Mouse (Mus musculus) kidney, postnatal 0 days (tissue): Measurements from ENCODE around the gene Gm26602. TPM values are rescaled to one million over a fixed set of nuclear protein-coding genes. Genes with fewer than 3 reads are reported as not detected.
"Not testable (repeated sequence)": the region's sequence is repeated elsewhere in the genome, so short reads cannot be mapped to it uniquely, and the experiment has no call there.

Source experiments
- ATAC-seq: fragments of 200-750 bp; cut with Nextera tagmentation; replicated peaks from 2 replicates; pipeline ENCODE4 v1.8.0; 2017; ENCODE audit warnings: low read depth, moderate number of reproducible peaks, moderate TSS enrichment, moderate library complexity; ENCODE audit not compliant: low FRiP score
- DNase-seq: peaks from one replicate; pipeline ENCODE4 v3.0.0-alpha.2; 2016; ENCODE audit warnings: low spot score
- H3K27ac ChIP-seq: fragments of 300-500 bp; sonication (generic); 2 replicates; pipeline ENCODE4 v1.5.1; 2014; ENCODE audit warnings: mild to moderate bottlenecking
- H3K27me3 ChIP-seq: fragments of 300-500 bp; sonication (generic); 2 replicates; pipeline ENCODE4 v1.6.1; 2014; ENCODE audit warnings: low read length, mixed read lengths; ENCODE audit not compliant: insufficient read depth
- H3K36me3 ChIP-seq: fragments of 300-500 bp; sonication (generic); 2 replicates; pipeline ENCODE4 v1.6.1; 2014; ENCODE audit warnings: low read length, mixed read lengths; ENCODE audit not compliant: insufficient read depth
- H3K4me1 ChIP-seq: fragments of 300-500 bp; sonication (generic); replicated peaks from 2 replicates; pipeline ENCODE4 v1.6.1; 2014; ENCODE audit warnings: antibody characterized with exemption, low read length, mixed read lengths; ENCODE audit not compliant: insufficient read depth
- H3K4me2 ChIP-seq: fragments of 300-500 bp; sonication (generic); 2 replicates; pipeline ENCODE4 v1.6.1; 2014; ENCODE audit warnings: mild to moderate bottlenecking, low read length, moderate library complexity, mixed read lengths
- H3K4me3 ChIP-seq: fragments of 300-500 bp; sonication (generic); replicated peaks from 2 replicates; pipeline ENCODE4 v1.5.1; 2014; ENCODE audit warnings: low read depth, low read length
- H3K9ac ChIP-seq: fragments of 300-500 bp; sonication (generic); 2 replicates; pipeline ENCODE4 v1.6.1; 2014; ENCODE audit warnings: low read depth, low read length
- H3K9me3 ChIP-seq: fragments of 300-500 bp; sonication (generic); replicated peaks from 2 replicates; pipeline ENCODE4 v1.6.1; 2016; ENCODE audit warnings: low read length, inconsistent platforms, mixed read lengths
- CTCF ChIP-seq: IDR thresholded peaks from 2 replicates; pipeline ENCODE4 v1.5.1; 2016; ENCODE audit warnings: antibody characterized with exemption, low read depth, mild to moderate bottlenecking, moderate library complexity
- WGBS: fragments of 180-500 bp; shearing (Covaris S2); extraction: QIAGEN DNeasy Blood & Tissue Kit; methylation state at CpG from one replicate; pipeline ENCODE4 v1.1.7; 2014; 5-methylcytosine and 5-hydroxymethylcytosine counted together
- polyA plus RNA-seq: library from polyadenylated mRNA; unstranded; fragments of >200 nt; fragmentation: Nextera tagmentation; extraction: Ambion mirVana; gene quantifications from 2 replicates; pipeline ENCODE4 v1.2.1, GENCODE M21; 2015

Gene Gm26602
- polyA plus RNA-seq, 1 experiment from 2014 or later: 21.6 TPM

DNA sequence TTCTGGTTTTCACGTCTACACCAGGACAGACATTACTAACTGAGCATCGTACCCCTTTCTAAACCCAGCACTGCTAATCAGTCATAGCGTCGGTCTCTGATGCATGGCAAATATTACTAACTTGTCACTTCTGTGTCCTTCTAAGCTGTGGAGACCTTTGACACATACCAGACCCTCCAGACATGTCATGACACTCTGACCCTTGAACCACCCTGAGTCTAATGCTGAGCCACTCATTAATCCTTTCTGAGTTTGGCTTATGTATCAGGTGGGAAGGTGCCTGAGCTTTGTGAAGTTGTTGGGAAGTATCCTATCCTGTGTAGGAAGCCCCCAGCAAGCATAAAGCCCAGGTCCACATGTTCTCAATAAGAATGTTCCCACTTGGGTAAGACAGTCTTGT is 39.2 kb downstream of the Gm26602 start:
- 88% methylated on average over 4 of the region's 4 CpGs for WGBS
- no peak for TF ChIP-seq CTCF
- ATAC-seq: no peak
- no peak for DNase-seq
- Histone ChIP-seq H3K4me2 (no peak overlapping the region), H3K9ac (no peak overlapping the region), H3K36me3 (peaks cover 37% of the 10 kb centered on the region), H3K27me3 (no peaks in the 10 kb centered on the region), H3K27ac (no peak overlapping the region), H3K4me1 (peaks cover 11% of the 10 kb centered on the region; the same call in 1 of the 2 replicates), H3K9me3 (no peaks in the 10 kb centered on the region), H3K4me3 (no peak overlapping the region)

DNA sequence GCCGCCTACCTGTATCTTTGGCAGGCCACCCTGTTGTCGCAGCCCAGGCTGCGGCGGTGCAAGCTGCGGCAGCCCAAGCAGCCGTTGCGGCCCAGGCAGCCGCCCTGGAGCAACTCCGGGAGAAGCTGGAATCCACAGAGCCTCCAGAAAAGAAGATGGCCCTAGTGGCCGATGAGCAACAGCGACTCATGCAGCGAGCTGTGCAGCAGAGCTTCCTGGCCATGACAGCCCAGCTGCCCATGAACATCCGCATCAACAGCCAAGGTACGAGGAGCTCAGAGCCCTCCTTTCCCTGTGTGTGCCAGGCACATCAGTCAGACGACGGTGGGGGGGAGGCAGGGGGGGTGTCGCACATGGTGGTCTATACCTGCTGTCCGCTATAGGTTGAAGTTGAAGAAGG is 40.0 kb downstream of the Gm26602 start:
- H3K4me1 ChIP-seq: peaks cover 11% of the 10 kb centered on the region; the same call in 1 of the 2 replicates
- no peak overlapping the region for H3K4me2 ChIP-seq
- H3K27ac ChIP-seq: no peak overlapping the region
- DNase-seq (no peak), ATAC-seq (no peak)
- whole genome bisulfite sequencing: 86% methylated on average over 18 of the region's 18 CpGs
- H3K27me3 ChIP-seq: no peaks in the 10 kb centered on the region
- H3K4me3 ChIP-seq: no peak overlapping the region
- no peaks in the 10 kb centered on the region for H3K9me3 ChIP-seq
- peaks cover 37% of the 10 kb centered on the region for H3K36me3 ChIP-seq
- no peak overlapping the region for H3K9ac ChIP-seq
- TF ChIP-seq CTCF: no peak

DNA sequence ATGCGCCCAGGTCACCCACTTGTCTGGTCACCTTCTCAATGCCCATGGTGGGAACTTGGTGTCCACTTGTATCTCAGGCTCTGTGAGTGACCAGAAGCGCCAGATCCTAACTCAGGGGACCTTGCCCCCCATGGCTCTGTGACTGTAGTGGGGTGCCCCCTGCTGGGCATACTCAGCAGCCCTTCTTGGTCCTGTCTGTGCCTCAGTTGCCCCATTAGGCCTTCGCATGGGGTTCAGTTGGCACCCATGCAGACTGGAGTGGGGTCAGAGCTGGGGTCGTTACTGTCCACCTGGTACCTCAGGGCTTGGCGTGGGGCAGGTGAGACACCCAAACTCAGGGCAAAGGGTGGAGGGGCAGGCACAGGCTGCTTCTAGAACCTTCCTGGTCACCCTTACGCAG is 43.3 kb downstream of the Gm26602 start:
- peak; percentile 75 for TF ChIP-seq CTCF
- H3K4me3 ChIP-seq: no peak overlapping the region
- H3K4me2 ChIP-seq: no peak overlapping the region
- H3K9me3 ChIP-seq: no peaks in the 10 kb centered on the region
- H3K27me3 ChIP-seq: no peaks in the 10 kb centered on the region
- no peak overlapping the region for H3K9ac ChIP-seq
- ATAC-seq: no peak
- no peaks in the 10 kb centered on the region; the same call in 1 of the 2 replicates for H3K4me1 ChIP-seq
- H3K36me3 ChIP-seq: peaks cover 32% of the 10 kb centered on the region
- DNase-seq: no peak
- 91% methylated on average over 6 of the region's 6 CpGs for WGBS
- H3K27ac ChIP-seq: no peak overlapping the region

DNA sequence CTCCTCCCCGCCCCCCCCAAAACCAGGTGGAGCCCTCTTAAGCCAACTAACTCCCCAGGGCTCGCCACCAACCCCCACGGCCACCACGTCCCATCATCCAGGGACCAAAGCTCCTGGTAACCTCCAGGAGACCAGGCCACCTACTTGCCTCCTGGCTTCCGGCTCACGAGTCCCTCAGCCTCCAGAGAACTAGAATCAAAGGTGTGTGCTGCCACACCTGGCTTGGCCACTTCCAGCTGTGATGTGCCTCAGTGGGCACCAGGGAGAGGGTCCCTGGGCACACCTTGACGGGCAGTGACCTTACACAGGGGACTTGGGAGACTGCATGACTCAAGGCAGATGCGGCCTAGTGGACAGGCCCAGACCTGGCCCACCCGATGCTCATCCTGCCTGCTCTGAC is 45.0 kb downstream of the Gm26602 start:
- no peak overlapping the region for H3K27ac ChIP-seq
- H3K9me3 ChIP-seq: no peaks in the 10 kb centered on the region
- 71% methylated on average over 9 of the region's 9 CpGs for WGBS
- peaks cover 16% of the 10 kb centered on the region; the same call in 1 of the 2 replicates for H3K36me3 ChIP-seq
- no peak overlapping the region for H3K9ac ChIP-seq
- no peak for ATAC-seq
- DNase-seq: no peak
- no peak overlapping the region for H3K4me3 ChIP-seq
- H3K27me3 ChIP-seq: no peaks in the 10 kb centered on the region
- H3K4me2 ChIP-seq: no peak overlapping the region
- peaks cover 3% of the 10 kb centered on the region for H3K4me1 ChIP-seq
- TF ChIP-seq CTCF: no peak

DNA sequence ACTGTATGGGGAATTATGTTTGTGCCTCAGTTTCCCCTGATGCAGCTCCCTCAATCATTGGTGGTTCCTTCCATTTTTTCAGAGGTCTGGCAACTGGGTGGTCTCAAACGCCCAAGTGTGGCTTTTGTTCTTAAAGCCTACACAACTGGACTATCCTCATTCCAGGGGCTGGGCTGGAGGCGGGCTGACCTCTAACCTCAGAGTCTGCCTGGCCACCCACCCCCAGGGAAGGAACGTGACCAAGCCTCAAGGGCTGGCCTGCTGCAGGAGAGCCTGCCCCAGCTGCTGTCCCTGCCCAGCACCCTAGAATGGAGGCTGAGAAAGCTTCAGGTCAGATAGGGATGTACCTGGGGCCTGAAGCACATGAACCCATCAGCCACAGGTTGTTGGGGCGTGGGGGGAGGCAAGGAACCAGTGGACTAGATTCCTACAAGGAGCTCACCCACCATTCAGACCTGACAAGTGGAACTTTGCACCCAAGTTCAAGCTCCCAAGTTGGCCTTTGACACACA is 46.0 kb downstream of the Gm26602 start:
- Histone ChIP-seq H3K4me1 (peaks cover 6% of the 10 kb centered on the region), H3K9me3 (no peaks in the 10 kb centered on the region), H3K4me3 (no peak overlapping the region), H3K27ac (no peak overlapping the region), H3K27me3 (no peaks in the 10 kb centered on the region), H3K36me3 (peaks cover 6% of the 10 kb centered on the region; the same call in 1 of the 2 replicates), H3K9ac (no peak overlapping the region), H3K4me2 (no peak overlapping the region)
- 34% methylated on average over 4 of the region's 4 CpGs for WGBS
- no peak for TF ChIP-seq CTCF
- DNase-seq: no peak
- no peak for ATAC-seq

DNA sequence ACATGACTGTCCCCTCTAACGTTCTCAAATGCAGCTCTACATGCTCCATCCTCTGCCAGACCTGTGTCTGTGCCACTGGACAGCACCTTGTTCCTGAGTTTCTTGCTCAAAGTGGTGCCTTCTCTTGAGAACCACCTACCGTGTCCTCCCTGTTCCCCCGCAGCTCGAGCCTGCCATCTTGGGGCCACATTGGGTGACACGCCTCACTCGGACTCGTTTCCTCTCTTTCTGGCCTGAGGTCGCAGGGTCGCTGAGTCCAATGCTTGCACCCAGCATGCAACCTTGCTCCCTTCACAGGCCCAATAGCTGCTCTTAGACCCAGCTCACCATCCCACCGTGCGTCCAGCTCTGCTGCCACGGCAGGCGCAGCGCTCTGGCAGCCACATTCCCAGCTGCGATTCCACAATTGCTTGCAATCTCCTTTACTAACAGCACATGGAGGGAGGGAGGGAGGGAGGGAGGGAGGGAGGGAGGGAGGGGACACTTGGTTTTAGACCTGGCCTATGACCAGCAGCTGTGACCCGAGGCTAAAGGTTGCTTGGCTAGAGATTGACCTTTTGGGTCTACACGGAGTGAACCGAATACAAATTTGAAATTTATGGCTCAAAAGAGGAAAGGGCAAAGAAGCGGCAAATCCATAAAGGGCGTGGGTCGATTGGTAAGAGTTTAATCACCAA is 47.6 kb downstream of the Gm26602 start:
- TF ChIP-seq CTCF: peak; percentile 94
- H3K4me3 ChIP-seq: no peak overlapping the region
- peaks cover 8% of the 10 kb centered on the region; the same call in 1 of the 2 replicates for H3K36me3 ChIP-seq
- H3K27ac ChIP-seq: no peak overlapping the region
- peak; percentile 15; the same call in 1 of the 2 replicates for ATAC-seq
- H3K27me3 ChIP-seq: no peaks in the 10 kb centered on the region
- no peaks in the 10 kb centered on the region for H3K9me3 ChIP-seq
- H3K4me2 ChIP-seq: peak overlapping the region; percentile 37
- no peak overlapping the region for H3K9ac ChIP-seq
- peaks cover 6% of the 10 kb centered on the region for H3K4me1 ChIP-seq
- DNase-seq: peak; percentile 92
- 7% methylated on average over 21 of the region's 21 CpGs for WGBS

DNA sequence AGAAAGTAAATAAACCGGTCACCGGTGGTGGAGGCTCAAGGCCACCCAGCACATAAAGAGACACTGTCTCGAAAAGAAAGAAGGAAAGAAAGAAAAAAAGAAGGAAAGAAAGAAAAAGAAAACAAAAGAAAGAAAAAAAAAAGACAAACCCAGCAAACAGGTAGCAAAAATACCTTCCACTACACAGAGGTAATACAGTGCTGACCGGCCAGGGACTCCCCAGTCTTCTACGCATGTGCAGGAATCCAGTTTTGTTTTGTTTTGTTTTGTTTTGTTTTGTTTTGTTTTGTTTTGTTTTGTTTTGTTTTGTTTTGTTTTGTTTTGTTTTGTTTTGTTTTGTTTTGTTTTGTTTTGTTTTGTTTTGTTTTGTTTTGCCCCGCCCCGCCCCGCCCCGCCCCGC is 48.8 kb downstream of the Gm26602 start:
- 27% methylated on average over 10 of the region's 10 CpGs for WGBS
- not testable (repeated sequence) for H3K9ac ChIP-seq, H3K27ac ChIP-seq, H3K4me1 ChIP-seq, H3K9me3 ChIP-seq, DNase-seq, H3K27me3 ChIP-seq, ATAC-seq, H3K36me3 ChIP-seq
- peak overlapping the region; percentile 89 for H3K4me2 ChIP-seq
- H3K4me3 ChIP-seq: peak overlapping the region; percentile 92
